Mouse (Mus musculus): Measurements from ENCODE around the gene Tns2.

DNA sequence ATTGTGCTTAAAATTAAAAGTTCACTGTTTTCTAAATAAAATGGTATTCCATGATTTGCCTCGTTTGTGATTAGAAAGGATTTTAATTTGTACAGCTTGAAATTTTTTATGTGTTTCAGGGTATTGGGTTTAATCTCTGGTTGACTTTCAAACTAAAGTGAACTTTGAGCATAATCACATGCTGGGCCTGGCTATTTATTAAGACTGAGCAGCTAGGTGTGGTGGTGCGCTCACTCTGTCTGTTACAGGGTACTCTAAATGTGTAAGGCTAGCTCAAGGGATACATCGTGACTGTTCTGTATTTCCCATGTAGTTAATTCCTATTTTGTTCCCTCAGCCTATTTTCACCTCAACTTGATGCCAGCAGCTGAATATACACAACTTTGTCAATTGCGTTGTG lies 18.1 kb upstream of the Tns2 start:
- no peak for TF ChIP-seq CTCF (IDR thresholded peaks at IDR 0.05; ENCODE audit: control insufficient read depth, insufficient read depth, low read length)
- TF ChIP-seq POLR2A (IDR thresholded peaks at IDR 0.05; ENCODE audit: borderline replicate concordance, control insufficient read depth, low read depth, low read length): no peak

Data from bone marrow, adult 2 months (tissue).